ENCODE assay signal across 9 mouse cellular contexts in genomic region chr11:114303636-114304354, GRCm38 (mm10).
DNase-seq lines count a peak whose midpoint lies in the region; ATAC-seq and TF ChIP-seq lines count a peak whose summit lies in the region.
"Had no signal": no experiment of that assay in that cellular context is flagged by ENCODE, and none has a peak within 500 bp of the region (broad histone marks: within the 10 kb centered on the region; RNA-seq: fewer than 3 reads in every experiment).

No protein-coding gene starts in this region.

- H3K4me3 ChIP-seq in testis, adult 2 months (ENCODE audit: control insufficient read depth, low read depth, low read length), result peak overlapping the region; percentile 37
- no peak overlapping the region for H3K4me3 ChIP-seq in forebrain, postnatal 0 days (ENCODE audit: low read depth, low read length)
- H3K4me3 ChIP-seq in thymus, adult 2 months (ENCODE audit: control insufficient read depth, insufficient read depth, low read length), result no peak overlapping the region
- H3K4me3 ChIP-seq: lung, embryonic 15.5 days had no signal

- TF ChIP-seq CTCF in testis, adult 2 months (IDR thresholded peaks at IDR 0.05; ENCODE audit: control insufficient read depth, insufficient read depth, insufficient replicate concordance, low read depth, low read length), result no peak
- no peak for TF ChIP-seq CTCF in forebrain, postnatal 0 days (IDR thresholded peaks at IDR 0.05; ENCODE audit: low read depth)
- TF ChIP-seq CTCF in thymus, adult 2 months (IDR thresholded peaks at IDR 0.05; ENCODE audit: borderline replicate concordance, control insufficient read depth, extremely low read depth, insufficient read depth, low read length, poor library complexity), result no peak

- H3K9ac ChIP-seq in forebrain, postnatal 0 days, result no peak overlapping the region
- H3K9ac ChIP-seq: lung, embryonic 15.5 days had no signal

- no peak for TF ChIP-seq POLR2A in testis, adult 2 months (IDR thresholded peaks at IDR 0.05; ENCODE audit: control insufficient read depth, low read depth, low read length)
- no peak for TF ChIP-seq POLR2A in thymus, adult 2 months (IDR thresholded peaks at IDR 0.05; ENCODE audit: control insufficient read depth, extremely low read depth, insufficient read depth, low read length, poor library complexity)

- 36% methylated on average over 13 of the region's 13 CpGs for WGBS in forebrain, postnatal 0 days
- 68% methylated on average over 13 of the region's 13 CpGs for WGBS in thymus, adult 2 months

- H3K36me3 ChIP-seq in testis, adult 2 months (ENCODE audit: control insufficient read depth, insufficient read depth, low read length), result no peaks in the 10 kb centered on the region
- no peaks in the 10 kb centered on the region for H3K36me3 ChIP-seq in forebrain, postnatal 0 days (ENCODE audit: insufficient read depth)
- H3K36me3 ChIP-seq in thymus, adult 2 months (ENCODE audit: control insufficient read depth, insufficient read depth, low read length), result no peaks in the 10 kb centered on the region
- H3K36me3 ChIP-seq: lung, embryonic 15.5 days had no signal

- H3K4me2 ChIP-seq in forebrain, postnatal 0 days (ENCODE audit: low read depth), result no peak overlapping the region
- H3K4me2 ChIP-seq: lung, embryonic 15.5 days had no signal

- H3K4me1 ChIP-seq in testis, adult 2 months (ENCODE audit: control insufficient read depth, insufficient read depth, low read length), result no peaks in the 10 kb centered on the region; the same call in 1 of the 2 replicates
- 0 out of 2 replicates have a peak, but pooled peaks cover 4% of the 10 kb centered on the region for H3K4me1 ChIP-seq in forebrain, postnatal 0 days (ENCODE audit: insufficient read depth)
- peaks cover 6% of the 10 kb centered on the region; the same call in 1 of the 2 replicates for H3K4me1 ChIP-seq in thymus, adult 2 months (replicated peaks; ENCODE audit: control insufficient read depth, insufficient read depth, low read length)
- H3K4me1 ChIP-seq: lung, embryonic 15.5 days had no signal

- no peaks in the 10 kb centered on the region for H3K27me3 ChIP-seq in testis, adult 2 months (ENCODE audit: control insufficient read depth, insufficient read depth, low read length)
- H3K27me3 ChIP-seq in forebrain, postnatal 0 days (ENCODE audit: insufficient read depth, low read length), result no peaks in the 10 kb centered on the region
- no peaks in the 10 kb centered on the region for H3K27me3 ChIP-seq in thymus, adult 2 months (ENCODE audit: control insufficient read depth, insufficient read depth, low read length)
- H3K27me3 ChIP-seq: lung, embryonic 15.5 days had no signal

- H3K9me3 ChIP-seq in forebrain, postnatal 0 days (ENCODE audit: low read length), result no peaks in the 10 kb centered on the region
- H3K9me3 ChIP-seq: lung, embryonic 15.5 days had no signal

- peak; percentile 91 for ATAC-seq in forebrain, postnatal 0 days
- ATAC-seq in activated CD4-positive, CD25-positive, alpha-beta regulatory T cell, adult 4 months, result no peak

- H3K27ac ChIP-seq in testis, adult 2 months (ENCODE audit: control insufficient read depth, insufficient read depth, low read depth, low read length), result no peak overlapping the region
- no peak overlapping the region for H3K27ac ChIP-seq in forebrain, postnatal 0 days (ENCODE audit: low read depth, low read length)
- no peak overlapping the region for H3K27ac ChIP-seq in thymus, adult 2 months (ENCODE audit: control insufficient read depth, insufficient read depth, low read length)
- H3K27ac ChIP-seq: lung, embryonic 15.5 days had no signal

- no peak for DNase-seq in testis, postnatal 10 days (ENCODE audit: low spot score)
- DNase-seq in forebrain, postnatal 0 days, result peak; percentile 74
- DNase-seq in mesoderm, embryonic 11.5 days (ENCODE audit: low read depth, low spot score), result peak; percentile 62
- no peak for DNase-seq in thymus, adult 2 months
- DNase-seq in spleen, postnatal 4 days (ENCODE audit: low spot score in 2 of 2), result no peak
- DNase-seq in layer of hippocampus, postnatal 25 days (ENCODE audit: extremely low spot score in 1 of 2, low spot score in 1 of 2), result no peak

Comparison
In these comparisons a context has a peak if more than half of its experiments do, and no peak if none do; other contexts are left out.
1. DNase-seq: peak in forebrain, postnatal 0 days (single experiment) and mesoderm, embryonic 11.5 days (single experiment); none in testis, postnatal 10 days (single experiment), thymus, adult 2 months (single experiment), spleen, postnatal 4 days (0 of 2) and layer of hippocampus, postnatal 25 days (0 of 2).